Mouse (Mus musculus): ENCODE results near the gene Gm4788.
"Not testable (repeated sequence)": the region's sequence is repeated elsewhere in the genome, so short reads cannot be mapped to it uniquely, and the experiment has no call there.

DNA sequence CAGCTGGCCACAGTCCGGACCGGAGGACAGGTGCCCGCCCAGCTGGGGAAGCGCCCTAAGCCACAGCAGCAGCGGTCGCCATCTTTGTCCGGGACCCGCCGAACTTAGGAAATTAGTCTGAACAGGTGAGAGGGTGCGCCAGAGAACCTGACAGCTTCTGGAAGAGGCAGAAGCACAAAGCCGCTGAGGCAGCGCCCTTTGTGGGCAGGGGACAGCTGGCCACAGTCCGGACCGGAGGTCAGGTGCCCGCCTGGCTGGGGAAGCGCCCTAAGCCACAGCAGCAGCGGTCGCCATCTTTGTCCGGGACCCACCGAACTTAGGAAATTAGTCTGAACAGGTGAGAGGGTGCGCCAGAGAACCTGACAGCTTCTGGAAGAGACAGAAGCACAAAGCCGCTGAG lies 64.4 kb downstream of the Gm4788 start:
- TF ChIP-seq GATA1 (IDR thresholded peaks at IDR 0.05; ENCODE audit: borderline replicate concordance, low read length); CTCF (IDR thresholded peaks at IDR 0.05; ENCODE audit: low read depth, low read length); TAL1 (conservative IDR thresholded peaks at IDR 0.05; ENCODE audit: low read depth, low read length): not testable (repeated sequence)

Data from G1E (cell line).